Mouse (Mus musculus) liver, embryonic 14.5 days (tissue): ENCODE data around the gene Yap1. TPM values are rescaled to one million over a fixed set of nuclear protein-coding genes. Genes with fewer than 3 reads are reported as not detected.

ENCODE experiments used
- ATAC-seq: fragments of 200-750 bp; cut with Nextera tagmentation; 2 replicates; pipeline ENCODE4 v1.8.0; 2017; ENCODE audit warnings: moderate number of reproducible peaks, mild to moderate bottlenecking, moderate library complexity; ENCODE audit not compliant: insufficient read depth
- DNase-seq, 3 experiments: peaks; one replicate each; pipeline ENCODE4 v3.0.0-alpha.2; 2012 to 2013; ENCODE audit warnings: low read depth in 3 of 3, low spot score in 3 of 3
- H3K27ac ChIP-seq: fragments of 300-500 bp; sonication (generic); 2 replicates; pipeline ENCODE4 v1.5.1; 2014; ENCODE audit warnings: moderate library complexity, mild to moderate bottlenecking, control low read depth, inconsistent platforms
- H3K27me3 ChIP-seq: fragments of 300-500 bp; sonication (generic); 2 replicates; pipeline ENCODE4 v1.6.1; 2014; ENCODE audit warnings: mild to moderate bottlenecking, low read length, moderate library complexity; ENCODE audit not compliant: control insufficient read depth, insufficient read depth
- H3K36me3 ChIP-seq: fragments of 300-500 bp; sonication (generic); replicated peaks from 2 replicates; pipeline ENCODE4 v1.6.1; 2014; ENCODE audit warnings: low read depth; ENCODE audit not compliant: control insufficient read depth, insufficient read depth
- H3K4me1 ChIP-seq, 2 experiments: fragments of 200-500 bp in 1 of 2; fragments of 300-500 bp in 1 of 2; sonication (generic) in 1 of 2; replicated peaks; 2 replicates each; pipeline ENCODE4 v1.6.1; 2012 to 2014; ENCODE audit warnings: antibody characterized with exemption in 1 of 2, inconsistent platforms in 1 of 2, low read length in 1 of 2; ENCODE audit not compliant: control insufficient read depth in 2 of 2, insufficient read depth in 2 of 2
- H3K4me2 ChIP-seq: fragments of 300-500 bp; sonication (generic); 2 replicates; pipeline ENCODE4 v1.6.1; 2014; ENCODE audit warnings: low read depth, mild to moderate bottlenecking, control low read depth, moderate library complexity
- H3K4me3 ChIP-seq, 2 experiments: fragments of 200-500 bp in 1 of 2; fragments of 300-500 bp in 1 of 2; sonication (generic) in 1 of 2; 2 replicates each; pipeline ENCODE4 v1.5.1; 2012 to 2014; ENCODE audit warnings: low read depth in 2 of 2, low read length in 2 of 2, mild to moderate bottlenecking in 2 of 2, control low read depth in 1 of 2, inconsistent platforms in 1 of 2, moderate library complexity in 1 of 2; ENCODE audit not compliant: insufficient read depth in 1 of 2
- H3K9ac ChIP-seq: fragments of 300-500 bp; sonication (generic); replicated peaks from 2 replicates; pipeline ENCODE4 v1.6.1; 2014; ENCODE audit warnings: mild to moderate bottlenecking, control low read depth, moderate library complexity
- H3K9me3 ChIP-seq: fragments of 300-500 bp; sonication (generic); 2 replicates; pipeline ENCODE4 v1.6.1; 2016; ENCODE audit warnings: low read length, mixed read lengths; ENCODE audit not compliant: control insufficient read depth
- CTCF ChIP-seq: IDR thresholded peaks from 2 replicates; pipeline ENCODE4 v1.5.1; 2016; ENCODE audit warnings: antibody characterized with exemption, low read depth, control low read depth
- EP300 ChIP-seq: IDR thresholded peaks from 2 replicates; pipeline ENCODE4 v1.6.1; 2016; ENCODE audit warnings: antibody characterized with exemption, low read depth
- WGBS: fragments of 180-500 bp; shearing (Covaris S2); extraction: QIAGEN DNeasy Blood & Tissue Kit; methylation state at CpG from one replicate; pipeline ENCODE4 v1.1.7; 2014; ENCODE audit not compliant: insufficient replicate concordance; 5-methylcytosine and 5-hydroxymethylcytosine counted together
- polyA plus RNA-seq, 2 experiments: library from polyadenylated mRNA; depleted of rRNA in 1 of 2; stranded (reverse) in 1 of 2; unstranded in 1 of 2; fragments of >200 nt; fragmentation: Nextera tagmentation in 1 of 2; extraction: Ambion mirVana in 1 of 2; gene quantifications; 2 replicates each; pipeline versions ENCODE4 v1.2.1 to v1.2.3; 2012 to 2014

The Yap1 gene
- polyA plus RNA-seq, 2 experiments = 2.9 to 4.1 TPM

GRCm38 (mm10) chr9:7928207-7928793 lies 76.1 kb downstream of the Yap1 start:
- H3K27me3 ChIP-seq = no peaks in the 10 kb centered on the region
- no peaks in the 10 kb centered on the region for H3K9me3 ChIP-seq
- no peaks in the 10 kb centered on the region for H3K36me3 ChIP-seq
- 66% methylated on average over 3 of the region's 3 CpGs for WGBS
- H3K4me1 ChIP-seq = no peaks in the 10 kb centered on the region
- no peak for ATAC-seq
- DNase-seq = no peak
- no peak overlapping the region for H3K9ac ChIP-seq
- no peak overlapping the region for H3K4me2 ChIP-seq
- H3K4me3 ChIP-seq = no peak overlapping the region
- no peak for TF ChIP-seq EP300
- no peak for TF ChIP-seq CTCF
- no peak overlapping the region for H3K27ac ChIP-seq

- TF ChIP-seq EP300 (no peak), CTCF (no peak)
- Histone ChIP-seq H3K36me3 (no peaks in the 10 kb centered on the region), H3K4me1 (peaks cover 0 to 14% of the 10 kb centered on the region in 2 experiments; a peak in 2 of 4 replicates), H3K9me3 (no peaks in the 10 kb centered on the region), H3K4me3 (no peak overlapping the region), H3K4me2 (peak overlapping the region; percentile 46), H3K27ac (no peak overlapping the region), H3K27me3 (no peaks in the 10 kb centered on the region), H3K9ac (no peak overlapping the region)
- 53% methylated on average over 8 of the region's 8 CpGs for WGBS
- ATAC-seq (no peak), DNase-seq (no peak)
These were observed 89.5 kb downstream of the Yap1 start for GRCm38 (mm10) chr9:7914925-7915324.

GRCm38 (mm10) chr9:7914487-7914886 lies 89.9 kb downstream of the Yap1 start:
- peak; percentile 23; the same call in 1 of the 2 replicates for TF ChIP-seq CTCF
- TF ChIP-seq EP300 = no peak
- DNase-seq = peak; percentile 20 to 37 (median 32)
- H3K36me3 ChIP-seq = no peaks in the 10 kb centered on the region
- peak overlapping the region; percentile 46 for H3K4me2 ChIP-seq
- peaks cover 0 to 14% of the 10 kb centered on the region in 2 experiments; a peak in 2 of 4 replicates for H3K4me1 ChIP-seq
- H3K9ac ChIP-seq = no peak overlapping the region
- no peak overlapping the region for H3K27ac ChIP-seq
- peak; percentile 80 for ATAC-seq
- H3K4me3 ChIP-seq = peak overlapping the region in 1 of 2 experiments; percentile 27; a peak in 1 of 4 replicates
- H3K9me3 ChIP-seq = no peaks in the 10 kb centered on the region
- WGBS = 3% methylated on average over 11 of the region's 11 CpGs
- no peaks in the 10 kb centered on the region for H3K27me3 ChIP-seq

- Histone ChIP-seq H3K4me1 (peaks cover 0 to 14% of the 10 kb centered on the region in 2 experiments; a peak in 2 of 4 replicates), H3K4me2 (peak overlapping the region; percentile 46), H3K4me3 (peak overlapping the region in 1 of 2 experiments; percentile 27; a peak in 1 of 4 replicates), H3K36me3 (no peaks in the 10 kb centered on the region), H3K27me3 (no peaks in the 10 kb centered on the region), H3K9me3 (no peaks in the 10 kb centered on the region), H3K27ac (no peak overlapping the region), H3K9ac (no peak overlapping the region)
- TF ChIP-seq EP300 (no peak), CTCF (no peak)
- ATAC-seq (no peak), DNase-seq (no peak)
- WGBS = 56% methylated on average over 19 of the region's 19 CpGs
These were observed 90.4 kb downstream of the Yap1 start for GRCm38 (mm10) chr9:7913953-7914352.

GRCm38 (mm10) chr9:7907351-7907985 lies 96.9 kb downstream of the Yap1 start:
- no peak for ATAC-seq
- Histone ChIP-seq H3K27ac (no peak overlapping the region), H3K36me3 (no peaks in the 10 kb centered on the region), H3K4me1 (peaks cover 0 to 9% of the 10 kb centered on the region in 2 experiments; a peak in 2 of 4 replicates), H3K4me3 (no peak overlapping the region), H3K9me3 (no peaks in the 10 kb centered on the region), H3K9ac (no peak overlapping the region), H3K4me2 (no peak overlapping the region), H3K27me3 (no peaks in the 10 kb centered on the region)
- no peak for DNase-seq
- WGBS = 70% methylated on average over 2 of the region's 2 CpGs
- TF ChIP-seq CTCF = no peak; the same call in 1 of the 2 replicates
- no peak for TF ChIP-seq EP300
